Mouse (Mus musculus): Measurements from ENCODE around the gene Casp7.

Casp7 gene

DNA sequence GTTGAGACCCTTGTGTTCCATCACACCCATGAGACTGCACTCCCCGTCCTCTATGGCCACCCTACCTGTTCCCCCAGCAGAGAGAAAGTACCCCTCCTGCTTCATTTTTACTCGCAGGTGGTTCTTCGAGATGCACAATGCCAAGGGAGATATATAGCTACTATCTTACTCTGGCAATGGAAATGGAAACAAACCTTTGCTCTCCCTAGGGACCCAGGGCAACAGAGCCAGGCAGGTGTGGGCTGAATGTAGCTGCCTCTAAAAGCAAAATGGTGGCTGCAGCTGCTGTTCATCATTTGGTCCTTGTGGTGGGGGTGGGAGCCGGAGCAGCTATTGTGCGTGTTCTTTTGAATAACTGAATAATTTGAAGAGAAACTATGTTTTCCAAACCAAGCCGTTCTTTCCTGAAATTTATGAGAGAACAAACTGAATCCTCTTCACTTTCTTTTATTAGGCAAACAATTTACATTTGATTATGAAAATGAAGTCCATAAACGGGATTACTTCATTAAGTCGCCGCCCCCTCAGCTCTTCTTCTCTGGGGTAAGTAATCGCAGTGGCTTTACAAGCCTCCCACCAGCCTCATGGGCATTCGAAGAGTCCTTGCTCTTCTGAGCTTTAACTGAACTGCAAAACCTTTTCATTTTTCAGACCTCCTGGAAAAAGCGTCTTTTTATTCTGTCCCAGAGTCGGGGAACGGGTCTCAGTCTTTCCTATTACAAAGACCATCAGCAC lies 73.5 kb downstream of the Casp7 start:
- DNase-seq (ENCODE audit: low spot score in 2 of 2) = no peak

DNA sequence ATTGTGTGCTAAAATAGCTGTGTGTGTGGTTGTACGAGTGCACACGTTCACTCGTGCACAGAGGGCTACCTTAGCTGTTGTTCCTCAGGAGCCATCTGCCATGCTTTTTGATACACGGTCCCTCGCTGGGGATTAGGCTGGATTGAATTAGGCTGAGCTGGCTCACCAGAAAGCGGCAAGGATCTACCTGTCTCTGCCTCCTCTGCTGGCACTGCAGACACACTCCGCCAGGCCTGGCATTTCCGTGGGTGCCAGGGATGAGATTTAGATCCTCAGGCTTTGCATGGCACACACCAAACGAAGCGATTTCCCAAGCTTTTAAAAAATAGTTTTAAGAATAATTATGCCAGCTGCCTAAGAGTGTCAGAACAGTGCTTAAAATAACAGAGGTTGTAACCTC lies 75.0 kb downstream of the Casp7 start:
- DNase-seq (ENCODE audit: low spot score in 2 of 2) = no peak

- DNase-seq (ENCODE audit: low spot score in 2 of 2) = no peak
Measured at GRCm38 (mm10) chr19:56474869-56475550, 78.1 kb downstream of the Casp7 start.

- no peak for DNase-seq (ENCODE audit: low spot score in 2 of 2)
Measured at GRCm38 (mm10) chr19:56476546-56476945, 79.6 kb downstream of the Casp7 start.

DNA sequence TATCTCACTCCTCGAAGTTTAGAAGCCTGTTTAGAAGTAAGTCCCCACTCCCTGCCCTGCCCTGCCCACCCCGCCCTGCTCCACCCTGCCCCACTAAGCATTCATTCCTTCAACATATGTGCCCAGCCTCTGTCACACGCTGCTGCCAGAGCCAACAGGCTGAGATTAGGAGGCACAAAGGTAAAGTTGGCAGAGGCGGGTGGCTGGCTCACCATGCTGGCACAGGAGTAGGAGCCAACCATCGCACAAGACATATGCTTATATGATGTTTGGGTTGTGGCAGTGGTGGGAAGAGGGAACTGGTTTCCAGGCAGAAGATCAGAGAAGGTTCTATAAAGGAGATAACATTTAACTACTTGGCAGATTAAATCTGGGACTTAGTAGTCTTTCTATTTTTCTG lies 80.3 kb downstream of the Casp7 start:
- DNase-seq (ENCODE audit: low spot score in 2 of 2) = no peak

- DNase-seq (ENCODE audit: low spot score in 2 of 2) = no peak
Measured at GRCm38 (mm10) chr19:56477832-56478231, 80.9 kb downstream of the Casp7 start.

DNA sequence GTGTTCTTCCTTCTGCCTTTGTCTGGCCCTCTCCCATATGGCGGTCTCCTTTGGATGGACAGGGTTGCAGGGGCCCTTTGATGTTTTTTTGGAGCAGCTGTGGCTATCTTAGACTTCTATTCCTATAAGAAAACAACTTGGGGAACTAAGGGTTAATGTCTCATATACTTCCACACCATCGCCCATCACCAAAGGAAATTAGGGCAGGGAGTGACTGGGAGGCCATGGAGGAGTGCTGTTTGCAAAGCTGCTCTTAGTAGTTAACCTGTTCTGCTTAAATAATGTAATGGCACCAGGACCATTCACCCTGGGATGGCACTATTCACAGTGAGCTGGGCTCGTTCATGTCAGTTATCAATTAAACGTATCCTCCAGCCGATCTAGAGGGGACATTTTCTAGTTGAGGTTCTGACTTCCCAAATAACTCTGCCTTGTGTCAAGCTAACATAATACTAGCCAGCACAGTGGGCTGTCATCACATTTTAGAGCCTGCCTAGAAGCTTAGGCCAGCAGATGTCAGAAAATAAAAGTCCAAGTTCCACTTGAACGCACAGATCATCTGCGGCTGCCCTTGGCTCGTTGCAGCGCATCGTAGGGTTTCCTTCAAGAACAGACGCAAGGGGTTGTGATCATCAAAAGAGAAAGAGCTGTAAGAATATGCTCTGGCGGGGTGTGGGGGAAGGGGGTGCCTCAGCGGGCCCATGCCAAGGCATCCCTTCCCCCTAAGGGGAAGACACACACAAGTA lies 87.9 kb downstream of the Casp7 start:
- no peak for DNase-seq (ENCODE audit: low spot score in 2 of 2)

GRCm38 (mm10) chr19:56485376-56486271 lies 88.7 kb downstream of the Casp7 start:
- no peak for DNase-seq (ENCODE audit: low spot score in 2 of 2)

- DNase-seq (ENCODE audit: low spot score in 2 of 2) = no peak
Measured at GRCm38 (mm10) chr19:56486926-56487325, 90.0 kb downstream of the Casp7 start.

GRCm38 (mm10) chr19:56487339-56487738 lies 90.4 kb downstream of the Casp7 start:
- no peak for DNase-seq (ENCODE audit: low spot score in 2 of 2)

- DNase-seq (ENCODE audit: low spot score in 2 of 2) = no peak
Measured at GRCm38 (mm10) chr19:56489601-56490000, 92.7 kb downstream of the Casp7 start.

All from urinary bladder, postnatal 4 days (tissue).